Mouse (Mus musculus): ENCODE measurements at regions not wholly inside any gene's neighbourhood (a gene's known extent, or its start where the extent isn't known, plus 50 kb on each side); places are given as distances from the start of the nearest gene placed in this dataset.

GRCm38 (mm10) chr3:131917734-131918534 is 167.2 kb upstream of the Dkk2 start:
- no peak for TF ChIP-seq CTCF (IDR thresholded peaks at IDR 0.05; ENCODE audit: low read depth, low read length)
- TF ChIP-seq POLR2A (IDR thresholded peaks at IDR 0.05; ENCODE audit: borderline replicate concordance, low read depth, low read length): no peak
